Mouse (Mus musculus): ENCODE measurements around the gene Sh3pxd2a. TPM values are rescaled to one million over a fixed set of nuclear protein-coding genes. Genes with fewer than 3 reads are reported as not detected.
A peak's percentile ranks its signal among the peaks of the same experiment; 100 is the strongest.

The Sh3pxd2a gene
- total RNA-seq, 2 experiments from 2014 or later: 55.1 to 103 TPM

- no peak for DNase-seq (ENCODE audit: low spot score in 2 of 2)
Measured at GRCm38 (mm10) chr19:47492422-47492821, 28.2 kb upstream of the Sh3pxd2a start.

- DNase-seq (ENCODE audit: low spot score in 2 of 2): no peak
Measured at GRCm38 (mm10) chr19:47491853-47492252, 27.7 kb upstream of the Sh3pxd2a start.

- DNase-seq (ENCODE audit: low spot score in 2 of 2): no peak
Measured at GRCm38 (mm10) chr19:47489233-47489632, 25.0 kb upstream of the Sh3pxd2a start.

GRCm38 (mm10) chr19:47488250-47488649 lies 24.0 kb upstream of the Sh3pxd2a start:
- DNase-seq (ENCODE audit: low spot score in 2 of 2): peak in 1 of 2 experiments; percentile 43

- DNase-seq (ENCODE audit: low spot score in 2 of 2): no peak
Measured at GRCm38 (mm10) chr19:47487572-47487971, 23.4 kb upstream of the Sh3pxd2a start.

- DNase-seq (ENCODE audit: low spot score in 2 of 2): no peak
Measured at GRCm38 (mm10) chr19:47485997-47486566, 21.9 kb upstream of the Sh3pxd2a start.

GRCm38 (mm10) chr19:47484110-47484509 lies 19.9 kb upstream of the Sh3pxd2a start:
- DNase-seq (ENCODE audit: low spot score in 2 of 2): no peak

- DNase-seq (ENCODE audit: low spot score in 2 of 2): no peak
Measured at GRCm38 (mm10) chr19:47483346-47483745, 19.1 kb upstream of the Sh3pxd2a start.

- no peak for DNase-seq (ENCODE audit: low spot score in 2 of 2)
Measured at GRCm38 (mm10) chr19:47473453-47473852, 9.3 kb upstream of the Sh3pxd2a start.

- peak in 1 of 2 experiments; percentile 31 for DNase-seq (ENCODE audit: low spot score in 2 of 2)
Measured at GRCm38 (mm10) chr19:47472881-47473400, 8.7 kb upstream of the Sh3pxd2a start.

GRCm38 (mm10) chr19:47471808-47472207 lies 7.6 kb upstream of the Sh3pxd2a start:
- DNase-seq (ENCODE audit: low spot score in 2 of 2): no peak

- DNase-seq (ENCODE audit: low spot score in 2 of 2): no peak
Measured at GRCm38 (mm10) chr19:47468750-47469149, 4.5 kb upstream of the Sh3pxd2a start.

- no peak for DNase-seq (ENCODE audit: low spot score in 2 of 2)
Measured at GRCm38 (mm10) chr19:47466775-47467174, 2.6 kb upstream of the Sh3pxd2a start.

GRCm38 (mm10) chr19:47465467-47465866 lies 1.3 kb upstream of the Sh3pxd2a start:
- no peak for DNase-seq (ENCODE audit: low spot score in 2 of 2)

GRCm38 (mm10) chr19:47463636-47464303 lies 431 bp downstream of the Sh3pxd2a start:
- peak; percentile 69 to 81 for DNase-seq (ENCODE audit: low spot score in 2 of 2)

- DNase-seq (ENCODE audit: low spot score in 2 of 2): no peak
Measured at GRCm38 (mm10) chr19:47463206-47463605, 995 bp downstream of the Sh3pxd2a start.

GRCm38 (mm10) chr19:47462725-47463124 lies 1.5 kb downstream of the Sh3pxd2a start:
- no peak for DNase-seq (ENCODE audit: low spot score in 2 of 2)

- DNase-seq (ENCODE audit: low spot score in 2 of 2): no peak
Measured at GRCm38 (mm10) chr19:47461838-47462237, 2.4 kb downstream of the Sh3pxd2a start.

- DNase-seq (ENCODE audit: low spot score in 2 of 2): no peak
Measured at GRCm38 (mm10) chr19:47461386-47461785, 2.8 kb downstream of the Sh3pxd2a start.

GRCm38 (mm10) chr19:47460120-47460960 lies 3.9 kb downstream of the Sh3pxd2a start:
- DNase-seq (ENCODE audit: low spot score in 2 of 2): no peak

- no peak for DNase-seq (ENCODE audit: low spot score in 2 of 2)
Measured at GRCm38 (mm10) chr19:47459214-47459613, 5.0 kb downstream of the Sh3pxd2a start.
